Mouse (Mus musculus): Measurements from ENCODE around the gene Tmem52b. TPM values are rescaled to one million over a fixed set of nuclear protein-coding genes. Genes with fewer than 3 reads are reported as not detected.

Tmem52b gene
- polyA plus RNA-seq, 1 experiment from 2014 or later, result 63.1 TPM

DNA sequence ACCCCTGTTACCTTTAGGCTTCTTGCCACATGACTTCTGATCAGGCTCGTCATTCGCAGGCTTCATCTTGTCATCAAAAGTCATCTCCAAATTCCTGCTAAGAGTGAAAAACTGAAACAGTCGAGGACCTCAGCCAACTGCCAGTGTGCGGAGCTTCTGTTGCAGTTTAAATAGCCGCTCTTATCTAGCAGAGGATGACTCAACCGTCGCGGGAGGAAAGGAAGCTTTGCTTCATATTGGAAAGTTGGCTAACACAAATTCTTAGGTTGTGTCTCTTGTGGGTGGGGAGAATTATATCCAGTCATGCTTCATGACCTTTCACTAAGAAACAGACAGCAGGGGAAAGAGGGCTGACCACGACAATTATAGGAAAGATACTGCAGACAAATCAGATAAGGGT is 5.3 kb upstream of the Tmem52b start, which contains the start of gene Olr1:
TSS of gene Olr1 (minus strand) at position 142 of the 400 bp plus-strand sequence.
- no peak within 1 kb of the TSS for H3K4me2 ChIP-seq (replicated peaks; ENCODE audit: low read depth, low read length)
- H3K9ac ChIP-seq (replicated peaks; ENCODE audit: low read length), result no peak within 1 kb of the TSS
- H3K27ac ChIP-seq (ENCODE audit: low read length), result no peak within 1 kb of the TSS
- H3K9me3 ChIP-seq (ENCODE audit: low read length), result peaks cover 6% of the 10 kb centered on the region
- H3K36me3 ChIP-seq (ENCODE audit: insufficient read depth, low read length), result no peaks in the 10 kb centered on the region
- no peaks in the 10 kb centered on the region for H3K27me3 ChIP-seq (ENCODE audit: insufficient read depth, low read length)
- no peak within 1 kb of the TSS for H3K4me3 ChIP-seq (ENCODE audit: low read length)
- no peak for ATAC-seq (ENCODE audit: low FRiP score, low TSS enrichment)
- WGBS, result 83% methylated on average over 9 of the region's 9 CpGs
- peaks cover 18% of the 10 kb centered on the region for H3K4me1 ChIP-seq (ENCODE audit: insufficient read depth, low read length)

DNA sequence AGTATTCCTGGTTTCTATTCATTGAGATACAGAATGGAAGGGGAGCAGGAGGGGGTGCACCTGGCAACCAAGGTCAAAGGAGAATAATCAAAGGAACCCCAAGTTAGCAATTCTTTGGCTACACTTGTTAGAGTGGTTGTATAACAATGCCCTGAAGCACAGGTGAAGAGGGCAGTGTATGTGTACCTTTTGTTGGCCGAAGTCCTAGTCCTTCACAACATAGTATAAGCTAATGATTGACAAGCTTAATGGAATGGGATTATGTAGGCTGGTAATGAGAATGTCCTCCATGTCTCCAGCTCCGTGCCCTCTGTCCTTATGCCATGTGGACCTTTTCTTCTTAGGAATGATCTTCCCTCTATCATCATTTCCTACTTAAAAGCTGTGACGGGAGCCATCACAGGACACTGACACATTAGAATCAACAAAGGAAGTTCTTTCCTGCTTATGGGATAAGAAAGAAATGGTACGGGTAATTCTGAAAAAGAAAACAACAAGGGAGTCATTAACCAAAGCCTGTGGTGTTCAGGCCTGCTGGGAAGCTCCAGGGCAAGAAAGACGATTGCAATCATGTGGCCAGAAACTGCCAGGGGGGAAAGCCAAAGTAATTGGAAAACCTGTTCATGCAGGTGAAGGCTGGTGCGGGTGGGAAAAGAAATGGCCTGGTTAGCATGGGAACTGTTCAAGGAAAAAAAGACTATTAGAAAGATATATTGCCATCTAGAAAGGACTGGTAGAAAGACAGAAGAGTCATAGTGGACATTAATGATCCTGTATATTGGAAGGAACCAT is 2.0 kb upstream of the Tmem52b start:
- no peaks in the 10 kb centered on the region for H3K36me3 ChIP-seq (ENCODE audit: insufficient read depth, low read length)
- peak; percentile 83 for ATAC-seq (ENCODE audit: low FRiP score, low TSS enrichment)
- 50% methylated on average over 6 of the region's 6 CpGs for WGBS
- peak overlapping the region; percentile 64 for H3K27ac ChIP-seq (ENCODE audit: low read length)
- H3K27me3 ChIP-seq (ENCODE audit: insufficient read depth, low read length), result no peaks in the 10 kb centered on the region
- H3K9me3 ChIP-seq (ENCODE audit: low read length), result no peaks in the 10 kb centered on the region
- H3K4me3 ChIP-seq (ENCODE audit: low read length), result no peak overlapping the region
- H3K9ac ChIP-seq (replicated peaks; ENCODE audit: low read length), result no peak overlapping the region
- peaks cover 37% of the 10 kb centered on the region for H3K4me1 ChIP-seq (ENCODE audit: insufficient read depth, low read length)
- H3K4me2 ChIP-seq (replicated peaks; ENCODE audit: low read depth, low read length), result no peak overlapping the region

GRCm38 (mm10) chr6:129512868-129513267 is 513 bp downstream of the Tmem52b start:
- H3K4me3 ChIP-seq (ENCODE audit: low read length), result peak overlapping the region; percentile 23
- H3K4me1 ChIP-seq (ENCODE audit: insufficient read depth, low read length), result peaks cover 37% of the 10 kb centered on the region
- 35% methylated on average over 8 of the region's 8 CpGs for WGBS
- no peaks in the 10 kb centered on the region for H3K9me3 ChIP-seq (ENCODE audit: low read length)
- H3K36me3 ChIP-seq (ENCODE audit: insufficient read depth, low read length), result no peaks in the 10 kb centered on the region
- H3K27ac ChIP-seq (ENCODE audit: low read length), result peak overlapping the region; percentile 80
- peak overlapping the region; percentile 20; the same call in 1 of the 2 replicates for H3K4me2 ChIP-seq (replicated peaks; ENCODE audit: low read depth, low read length)
- no peak for ATAC-seq (ENCODE audit: low FRiP score, low TSS enrichment)
- 0 out of 2 replicates have a peak overlapping the region, but pooled peaks have one; percentile 37 for H3K9ac ChIP-seq (replicated peaks; ENCODE audit: low read length)
- no peaks in the 10 kb centered on the region for H3K27me3 ChIP-seq (ENCODE audit: insufficient read depth, low read length)

DNA sequence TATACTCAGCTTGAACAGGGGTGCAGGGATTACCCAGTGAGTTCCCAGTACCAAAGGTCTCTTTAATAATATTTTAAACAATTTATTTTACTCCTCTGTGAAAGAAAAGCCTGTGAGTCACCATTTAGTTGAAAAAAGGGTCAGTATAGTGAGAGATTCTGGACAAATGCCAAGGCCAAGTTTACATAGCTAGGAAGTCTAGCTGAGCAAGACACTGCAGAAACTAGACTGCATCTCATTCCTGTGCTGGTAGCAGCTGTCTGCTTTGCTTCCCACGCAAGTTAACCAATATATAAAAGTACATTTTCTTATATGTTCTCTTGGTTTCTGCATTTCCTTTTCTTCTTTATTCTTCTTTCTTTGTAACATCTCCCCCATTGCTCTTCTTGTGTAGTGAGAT is 1.1 kb downstream of the Tmem52b start:
- Histone ChIP-seq H3K4me2 (replicated peaks; ENCODE audit: low read depth, low read length) (peak overlapping the region; percentile 9; the same call in 1 of the 2 replicates), H3K9me3 (ENCODE audit: low read length) (no peaks in the 10 kb centered on the region), H3K4me1 (ENCODE audit: insufficient read depth, low read length) (peaks cover 37% of the 10 kb centered on the region), H3K9ac (replicated peaks; ENCODE audit: low read length) (peak overlapping the region; percentile 43; the same call in 1 of the 2 replicates), H3K27ac (ENCODE audit: low read length) (peak overlapping the region; percentile 80), H3K27me3 (ENCODE audit: insufficient read depth, low read length) (no peaks in the 10 kb centered on the region), H3K4me3 (ENCODE audit: low read length) (peak overlapping the region; percentile 23), H3K36me3 (ENCODE audit: insufficient read depth, low read length) (no peaks in the 10 kb centered on the region)
- 40% methylated on average over 1 of the region's 1 CpGs for WGBS
- 0 out of 2 replicates have a peak, but pooled peaks have one; percentile 49 for ATAC-seq (ENCODE audit: low FRiP score, low TSS enrichment)

GRCm38 (mm10) chr6:129514376-129514775 is 2.0 kb downstream of the Tmem52b start:
- 64% methylated on average over 2 of the region's 2 CpGs for WGBS
- H3K9me3 ChIP-seq (ENCODE audit: low read length), result no peaks in the 10 kb centered on the region
- H3K4me2 ChIP-seq (replicated peaks; ENCODE audit: low read depth, low read length), result 0 out of 2 replicates have a peak overlapping the region, but pooled peaks have one; percentile 9
- no peaks in the 10 kb centered on the region for H3K36me3 ChIP-seq (ENCODE audit: insufficient read depth, low read length)
- peak overlapping the region; percentile 55; the same call in 1 of the 2 replicates for H3K27ac ChIP-seq (ENCODE audit: low read length)
- no peak for ATAC-seq (ENCODE audit: low FRiP score, low TSS enrichment)
- H3K9ac ChIP-seq (replicated peaks; ENCODE audit: low read length), result no peak overlapping the region
- peak overlapping the region; percentile 23 for H3K4me3 ChIP-seq (ENCODE audit: low read length)
- H3K27me3 ChIP-seq (ENCODE audit: insufficient read depth, low read length), result no peaks in the 10 kb centered on the region
- H3K4me1 ChIP-seq (ENCODE audit: insufficient read depth, low read length), result peaks cover 37% of the 10 kb centered on the region

- ATAC-seq (ENCODE audit: low FRiP score, low TSS enrichment), result no peak
Observed at GRCm38 (mm10) chr6:129515068-129515467, 2.7 kb downstream of the Tmem52b start.

GRCm38 (mm10) chr6:129516388-129516787 is 4.0 kb downstream of the Tmem52b start:
- Histone ChIP-seq H3K36me3 (ENCODE audit: insufficient read depth, low read length) (no peaks in the 10 kb centered on the region), H3K4me2 (replicated peaks; ENCODE audit: low read depth, low read length) (no peak overlapping the region), H3K9ac (replicated peaks; ENCODE audit: low read length) (no peak overlapping the region), H3K4me1 (ENCODE audit: insufficient read depth, low read length) (peaks cover 24% of the 10 kb centered on the region), H3K27me3 (ENCODE audit: insufficient read depth, low read length) (no peaks in the 10 kb centered on the region), H3K4me3 (ENCODE audit: low read length) (0 out of 2 replicates have a peak overlapping the region, but pooled peaks have one; percentile 1), H3K9me3 (ENCODE audit: low read length) (no peaks in the 10 kb centered on the region), H3K27ac (ENCODE audit: low read length) (no peak overlapping the region)
- ATAC-seq (ENCODE audit: low FRiP score, low TSS enrichment), result no peak
- 88% methylated on average over 10 of the region's 10 CpGs for WGBS

More at GRCm38 (mm10) chr6:129515068-129515467, 2.7 kb downstream of the Tmem52b start:
- Histone ChIP-seq H3K27ac (ENCODE audit: low read length) (no peak overlapping the region), H3K9ac (replicated peaks; ENCODE audit: low read length) (no peak overlapping the region), H3K9me3 (ENCODE audit: low read length) (no peaks in the 10 kb centered on the region), H3K4me3 (ENCODE audit: low read length) (peak overlapping the region; percentile 18), H3K27me3 (ENCODE audit: insufficient read depth, low read length) (no peaks in the 10 kb centered on the region), H3K36me3 (ENCODE audit: insufficient read depth, low read length) (no peaks in the 10 kb centered on the region), H3K4me2 (replicated peaks; ENCODE audit: low read depth, low read length) (no peak overlapping the region), H3K4me1 (ENCODE audit: insufficient read depth, low read length) (peaks cover 34% of the 10 kb centered on the region)
- 81% methylated on average over 3 of the region's 3 CpGs for WGBS

GRCm38 (mm10) chr6:129517752-129518408 is 5.5 kb downstream of the Tmem52b start:
- Histone ChIP-seq H3K9me3 (ENCODE audit: low read length) (no peaks in the 10 kb centered on the region), H3K4me2 (replicated peaks; ENCODE audit: low read depth, low read length) (no peak overlapping the region), H3K4me1 (ENCODE audit: insufficient read depth, low read length) (peaks cover 13% of the 10 kb centered on the region), H3K4me3 (ENCODE audit: low read length) (no peak overlapping the region), H3K36me3 (ENCODE audit: insufficient read depth, low read length) (no peaks in the 10 kb centered on the region), H3K9ac (replicated peaks; ENCODE audit: low read length) (no peak overlapping the region), H3K27me3 (ENCODE audit: insufficient read depth, low read length) (no peaks in the 10 kb centered on the region), H3K27ac (ENCODE audit: low read length) (no peak overlapping the region)
- WGBS, result 44% methylated on average over 2 of the region's 2 CpGs
- ATAC-seq (ENCODE audit: low FRiP score, low TSS enrichment), result peak; percentile 87

DNA sequence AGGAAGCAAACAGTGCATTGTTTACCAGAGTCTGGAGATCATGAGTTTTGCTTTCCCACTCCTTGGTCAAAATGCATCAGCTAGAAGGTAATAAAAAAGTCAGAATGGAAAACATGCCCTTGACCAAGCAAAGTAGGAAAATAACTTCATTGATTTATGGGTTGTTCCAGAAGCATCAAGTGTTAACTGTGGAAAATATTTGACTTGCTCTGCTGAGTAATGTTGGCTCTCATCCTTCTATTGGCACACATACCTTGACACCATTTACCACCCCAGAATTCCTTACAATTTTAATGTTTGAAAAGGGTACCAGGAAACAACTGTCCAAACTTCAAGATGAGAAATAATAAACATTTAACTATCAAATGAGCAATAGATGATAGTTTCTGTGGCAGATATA is 13.7 kb downstream of the Tmem52b start:
- ATAC-seq (ENCODE audit: low FRiP score, low TSS enrichment), result no peak
- Histone ChIP-seq H3K4me1 (ENCODE audit: insufficient read depth, low read length) (no peaks in the 10 kb centered on the region), H3K27ac (ENCODE audit: low read length) (no peak overlapping the region), H3K4me3 (ENCODE audit: low read length) (no peak overlapping the region), H3K27me3 (ENCODE audit: insufficient read depth, low read length) (no peaks in the 10 kb centered on the region), H3K9me3 (ENCODE audit: low read length) (no peaks in the 10 kb centered on the region), H3K9ac (replicated peaks; ENCODE audit: low read length) (no peak overlapping the region), H3K36me3 (ENCODE audit: insufficient read depth, low read length) (no peaks in the 10 kb centered on the region), H3K4me2 (replicated peaks; ENCODE audit: low read depth, low read length) (no peak overlapping the region)
